Mouse (Mus musculus): ENCODE data around the gene Cdh5. TPM values are rescaled to one million over a fixed set of nuclear protein-coding genes. Genes with fewer than 3 reads are reported as not detected.

The Cdh5 gene
- polyA plus RNA-seq, 1 experiment, result not detected

DNA sequence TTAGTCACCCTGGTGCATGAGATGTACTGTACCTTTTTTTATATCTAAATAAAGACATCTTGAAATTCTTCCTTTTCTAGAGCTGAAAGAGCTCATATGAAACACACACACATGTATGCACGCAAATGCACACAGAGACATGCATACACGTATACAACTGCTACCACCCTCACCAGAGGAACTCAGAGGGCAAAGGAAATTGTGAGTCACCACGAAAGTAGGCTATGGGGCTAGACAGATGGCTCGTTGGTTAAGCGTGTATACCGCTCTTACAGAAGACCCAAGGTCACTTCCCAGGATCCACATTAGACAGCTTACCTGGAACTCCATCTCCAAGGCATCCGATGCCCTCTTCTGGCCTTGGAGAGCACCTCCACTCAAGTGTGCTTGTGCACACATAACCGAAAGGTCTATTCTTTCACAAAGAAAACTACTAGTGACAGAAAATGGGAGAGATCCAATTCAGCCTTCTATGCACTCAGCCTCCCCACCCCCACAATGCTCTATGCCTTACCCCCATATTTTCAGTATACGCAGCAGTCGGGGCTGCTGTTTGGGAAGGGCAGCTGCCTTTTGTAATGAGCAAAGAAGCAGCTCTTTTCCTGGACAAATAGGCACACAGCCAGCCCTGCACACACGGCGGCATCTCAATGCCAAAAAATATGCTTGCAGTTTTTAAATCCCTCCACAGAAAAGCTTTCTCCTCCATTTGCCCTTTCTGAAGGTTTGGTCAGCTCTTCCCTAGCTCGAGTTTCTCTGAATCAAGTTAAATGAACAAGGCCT lies 43.2 kb downstream of the Cdh5 start:
- TF ChIP-seq CTCF (IDR thresholded peaks at IDR 0.05; ENCODE audit: insufficient read depth, low read depth, low read length) (no peak), POLR2A (IDR thresholded peaks at IDR 0.05; ENCODE audit: insufficient read depth, low read depth, low read length) (no peak)
- Histone ChIP-seq H3K27ac (ENCODE audit: insufficient read depth, low read depth, low read length) (no peak overlapping the region), H3K4me3 (ENCODE audit: insufficient read depth, low read depth, low read length) (no peak overlapping the region), H3K4me1 (ENCODE audit: control insufficient read depth, insufficient read depth, low read length) (peaks cover 4% of the 10 kb centered on the region; the same call in 1 of the 2 replicates)
- WGBS, result 61% methylated on average over 13 of the region's 13 CpGs

DNA sequence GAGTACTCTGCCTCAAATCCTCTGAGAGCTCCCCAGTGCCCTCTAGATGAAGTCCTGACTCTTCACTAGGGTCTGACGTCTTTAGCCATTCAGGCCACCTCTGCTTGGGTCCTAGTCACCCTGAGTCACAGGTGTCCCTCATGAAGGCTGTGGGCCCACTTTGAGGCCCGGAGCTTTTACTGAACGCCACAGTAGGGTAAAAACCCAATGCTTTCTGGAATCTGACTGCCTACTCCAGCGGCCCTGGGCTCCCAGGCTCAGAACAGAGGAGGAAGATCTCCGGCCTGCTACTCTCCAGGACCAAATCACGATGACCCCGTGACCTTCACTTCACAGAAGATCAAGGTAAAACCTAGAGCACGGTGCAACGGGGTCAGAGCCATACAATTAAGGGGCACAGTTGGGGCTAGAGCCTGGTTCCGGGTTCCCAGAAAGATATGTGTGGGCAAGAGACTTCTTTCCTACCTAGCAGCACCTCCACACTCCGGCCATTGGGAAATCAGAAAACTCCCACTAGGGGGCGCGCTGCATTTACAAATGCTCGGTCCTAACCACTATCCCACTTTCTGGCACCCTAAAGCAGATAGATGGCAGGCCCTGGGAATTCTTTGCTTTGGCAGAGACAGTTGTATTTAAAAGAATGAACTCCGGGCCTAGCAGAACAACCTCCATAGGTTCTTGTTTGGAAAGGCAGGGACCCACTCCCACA lies 44.7 kb downstream of the Cdh5 start:
- WGBS, result 39% methylated on average over 15 of the region's 15 CpGs

DNA sequence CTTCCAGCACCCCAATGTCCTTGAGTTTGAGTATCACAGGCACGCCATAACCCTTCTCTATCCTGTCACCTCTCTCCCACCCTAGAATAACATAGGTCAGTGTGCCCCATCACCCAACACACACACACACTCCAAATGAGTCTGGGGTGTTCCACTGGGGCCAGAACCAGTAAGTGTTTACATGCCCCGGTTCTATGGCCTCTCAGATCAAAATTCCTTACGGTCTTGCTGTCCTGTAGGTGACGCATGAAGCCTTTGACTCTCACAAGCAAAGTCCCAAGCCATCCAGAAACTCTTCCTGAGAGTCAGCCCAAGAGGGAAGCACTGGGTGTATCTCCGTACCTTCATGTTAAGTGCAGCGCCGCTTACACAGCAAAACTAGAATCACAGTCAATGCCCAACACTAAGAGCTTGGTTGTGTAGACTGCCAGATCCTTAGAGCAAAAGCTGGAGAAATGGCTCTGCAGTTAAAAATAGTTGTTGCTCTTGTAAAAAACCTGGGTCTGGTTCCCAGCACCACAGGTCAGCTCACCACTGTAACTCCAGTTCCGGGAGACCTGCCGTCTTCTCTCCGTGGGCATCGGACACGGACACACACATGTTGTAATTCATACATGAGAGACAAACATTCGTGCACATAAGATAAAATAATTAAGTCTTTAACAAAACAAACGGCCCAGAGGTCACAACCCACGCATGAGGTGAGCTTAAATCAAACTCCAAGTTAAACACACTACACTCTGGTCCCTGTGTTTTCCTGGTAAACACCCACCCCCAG lies 45.5 kb downstream of the Cdh5 start:
- no peak for TF ChIP-seq CTCF (IDR thresholded peaks at IDR 0.05; ENCODE audit: insufficient read depth, low read depth, low read length)
- TF ChIP-seq POLR2A (IDR thresholded peaks at IDR 0.05; ENCODE audit: insufficient read depth, low read depth, low read length), result no peak
- Histone ChIP-seq H3K4me1 (ENCODE audit: control insufficient read depth, insufficient read depth, low read length) (peaks cover 4% of the 10 kb centered on the region; the same call in 1 of the 2 replicates), H3K4me3 (ENCODE audit: insufficient read depth, low read depth, low read length) (no peak overlapping the region), H3K27ac (ENCODE audit: insufficient read depth, low read depth, low read length) (no peak overlapping the region)
- WGBS, result 94% methylated on average over 15 of the region's 15 CpGs

More for the DNA sequence above, 44.7 kb downstream of the Cdh5 start:
- Histone ChIP-seq H3K27ac (ENCODE audit: insufficient read depth, low read depth, low read length) (no peak overlapping the region), H3K4me1 (ENCODE audit: control insufficient read depth, insufficient read depth, low read length) (peaks cover 4% of the 10 kb centered on the region; the same call in 1 of the 2 replicates), H3K4me3 (ENCODE audit: insufficient read depth, low read depth, low read length) (no peak overlapping the region)
- TF ChIP-seq CTCF (IDR thresholded peaks at IDR 0.05; ENCODE audit: insufficient read depth, low read depth, low read length) (peak; percentile 37), POLR2A (IDR thresholded peaks at IDR 0.05; ENCODE audit: insufficient read depth, low read depth, low read length) (no peak)

- H3K4me3 ChIP-seq (ENCODE audit: insufficient read depth, low read depth, low read length), result no peak overlapping the region
- H3K27ac ChIP-seq (ENCODE audit: insufficient read depth, low read depth, low read length), result no peak overlapping the region
- 95% methylated on average over 2 of the region's 2 CpGs for WGBS
- TF ChIP-seq CTCF (IDR thresholded peaks at IDR 0.05; ENCODE audit: insufficient read depth, low read depth, low read length), result no peak
- no peak for TF ChIP-seq POLR2A (IDR thresholded peaks at IDR 0.05; ENCODE audit: insufficient read depth, low read depth, low read length)
- peaks cover 4% of the 10 kb centered on the region; the same call in 1 of the 2 replicates for H3K4me1 ChIP-seq (ENCODE audit: control insufficient read depth, insufficient read depth, low read length)
These were observed 46.5 kb downstream of the Cdh5 start for GRCm38 (mm10) chr8:104147947-104148346.

- Histone ChIP-seq H3K27ac (ENCODE audit: insufficient read depth, low read depth, low read length) (no peak overlapping the region), H3K4me1 (ENCODE audit: control insufficient read depth, insufficient read depth, low read length) (no peaks in the 10 kb centered on the region), H3K4me3 (ENCODE audit: insufficient read depth, low read depth, low read length) (no peak overlapping the region)
- TF ChIP-seq CTCF (IDR thresholded peaks at IDR 0.05; ENCODE audit: insufficient read depth, low read depth, low read length) (no peak), POLR2A (IDR thresholded peaks at IDR 0.05; ENCODE audit: insufficient read depth, low read depth, low read length) (no peak)
- 80% methylated on average over 5 of the region's 5 CpGs for WGBS
These were observed 59.3 kb downstream of the Cdh5 start for GRCm38 (mm10) chr8:104160731-104161130.

GRCm38 (mm10) chr8:104169461-104169860 lies 68.0 kb downstream of the Cdh5 start:
- peaks cover 10% of the 10 kb centered on the region for H3K4me1 ChIP-seq (ENCODE audit: control insufficient read depth, insufficient read depth, low read length)
- H3K27ac ChIP-seq (ENCODE audit: insufficient read depth, low read depth, low read length), result no peak overlapping the region
- 92% methylated on average over 3 of the region's 3 CpGs for WGBS
- no peak overlapping the region for H3K4me3 ChIP-seq (ENCODE audit: insufficient read depth, low read depth, low read length)
- TF ChIP-seq POLR2A (IDR thresholded peaks at IDR 0.05; ENCODE audit: insufficient read depth, low read depth, low read length) (no peak), CTCF (IDR thresholded peaks at IDR 0.05; ENCODE audit: insufficient read depth, low read depth, low read length) (no peak)

DNA sequence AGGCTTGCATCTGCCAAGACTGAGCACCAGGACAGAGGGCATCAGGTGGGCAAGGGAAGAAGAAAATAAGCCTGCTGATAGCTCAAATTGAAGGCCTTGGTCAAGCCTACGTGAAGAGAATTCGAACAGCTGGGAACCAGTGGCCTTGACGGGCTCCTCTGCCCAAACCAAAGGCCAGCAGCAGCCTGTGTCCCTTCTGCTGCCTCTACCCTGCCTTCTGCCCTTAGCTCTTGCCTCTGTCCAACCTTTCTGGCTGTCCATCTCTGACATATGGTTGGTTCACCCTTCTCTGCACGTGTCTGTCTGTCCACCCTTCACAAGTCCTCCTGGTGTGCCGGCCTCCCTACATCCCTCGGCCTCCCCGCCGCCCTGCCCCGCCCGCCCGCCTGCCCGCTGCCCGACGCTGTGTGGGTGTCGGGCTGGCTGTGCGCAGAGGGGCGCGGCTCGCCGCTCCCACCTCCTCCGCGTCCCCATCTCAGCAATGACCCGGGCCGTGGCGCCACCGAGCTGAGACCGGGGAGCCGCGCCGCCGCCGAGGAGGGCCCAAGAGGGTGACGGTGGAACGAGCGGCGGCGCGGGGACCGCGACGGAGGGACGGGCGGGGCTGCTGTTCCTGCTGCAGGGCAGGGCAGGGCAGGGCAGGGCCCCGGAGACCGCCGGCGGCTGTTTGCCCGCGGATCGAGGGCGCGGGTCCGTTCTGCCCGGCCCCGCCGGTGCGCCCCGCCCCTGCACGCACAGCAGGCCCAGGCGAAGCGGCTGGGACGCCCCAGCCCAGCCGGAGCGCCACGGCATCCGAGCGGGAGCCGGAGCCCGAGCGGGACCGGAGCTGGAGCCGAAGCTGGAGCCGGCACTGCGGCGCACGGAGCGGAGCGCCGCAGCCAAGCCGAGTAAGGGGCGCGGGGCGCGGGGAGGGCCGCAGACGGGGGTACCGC lies 69.0 kb downstream of the Cdh5 start, which contains the start of gene Bean1:
Gene Bean1 (plus strand): TSS at position 325 of the 932 bp plus-strand sequence.
- TF ChIP-seq POLR2A (IDR thresholded peaks at IDR 0.05; ENCODE audit: insufficient read depth, low read depth, low read length), result 0 out of 2 replicates have a peak, but pooled peaks have one; percentile 16
- no peak for TF ChIP-seq CTCF (IDR thresholded peaks at IDR 0.05; ENCODE audit: insufficient read depth, low read depth, low read length)
- H3K4me1 ChIP-seq (ENCODE audit: control insufficient read depth, insufficient read depth, low read length), result peaks cover 10% of the 10 kb centered on the region
- WGBS, result 4% methylated on average over 87 of the region's 87 CpGs
- H3K27ac ChIP-seq (ENCODE audit: insufficient read depth, low read depth, low read length), result no peak within 1 kb of the TSS
- H3K4me3 ChIP-seq (ENCODE audit: insufficient read depth, low read depth, low read length), result peak within 1 kb of the TSS; percentile 59
